Mouse (Mus musculus) retina, postnatal 1 day (tissue): ENCODE data around the gene Zfp729a.
A peak's percentile ranks its signal among the peaks of the same experiment; 100 is the strongest.
"Not testable (repeated sequence)": the region's sequence is repeated elsewhere in the genome, so short reads cannot be mapped to it uniquely, and the experiment has no call there.

ENCODE experiments used
- DNase-seq: peaks from one replicate; pipeline ENCODE4 v3.0.0-alpha.2; 2012

The Zfp729a gene

DNA sequence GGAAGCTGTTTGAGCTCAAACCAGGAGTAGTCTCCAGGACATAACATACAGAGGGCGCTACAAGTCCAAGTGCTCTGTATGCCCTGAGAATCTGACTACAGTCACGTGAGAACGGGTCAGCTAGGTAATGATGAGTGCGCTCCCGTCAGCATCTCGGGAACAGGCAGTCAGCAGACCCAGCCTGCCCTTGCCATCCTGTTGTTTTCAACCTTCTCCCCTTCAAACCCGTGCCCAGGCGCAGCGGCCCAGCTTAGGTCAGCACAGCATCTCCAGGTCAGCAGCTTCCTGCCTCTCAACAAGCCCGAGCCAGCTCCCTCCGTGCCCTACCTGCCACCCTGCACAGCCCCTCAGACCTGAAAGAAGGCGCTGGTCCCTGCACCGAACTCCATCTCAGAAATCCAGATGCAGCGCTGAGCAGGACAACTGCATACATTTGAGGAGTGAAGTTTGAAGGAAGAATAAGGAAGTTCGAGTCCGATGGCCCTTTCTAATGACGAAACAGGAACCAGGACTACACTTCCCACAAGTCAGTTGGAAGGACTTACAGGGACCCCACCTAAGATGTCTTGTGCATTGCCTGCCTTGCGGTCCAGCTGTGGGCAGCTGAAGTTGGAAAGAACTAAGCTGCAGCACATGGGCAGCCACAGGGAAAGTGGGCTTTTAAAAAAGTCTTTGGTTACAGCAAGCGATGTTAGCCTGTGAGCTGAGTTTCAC is at the start of gene Zfp729a, which contains the start of gene Gm49345:
Gene Zfp729a (minus strand): TSS at position 498 of the 714 bp plus-strand sequence.
Gene Gm49345 (minus strand): TSS at position 476 of the 714 bp plus-strand sequence.
- DNase-seq: peak; percentile 96

DNA sequence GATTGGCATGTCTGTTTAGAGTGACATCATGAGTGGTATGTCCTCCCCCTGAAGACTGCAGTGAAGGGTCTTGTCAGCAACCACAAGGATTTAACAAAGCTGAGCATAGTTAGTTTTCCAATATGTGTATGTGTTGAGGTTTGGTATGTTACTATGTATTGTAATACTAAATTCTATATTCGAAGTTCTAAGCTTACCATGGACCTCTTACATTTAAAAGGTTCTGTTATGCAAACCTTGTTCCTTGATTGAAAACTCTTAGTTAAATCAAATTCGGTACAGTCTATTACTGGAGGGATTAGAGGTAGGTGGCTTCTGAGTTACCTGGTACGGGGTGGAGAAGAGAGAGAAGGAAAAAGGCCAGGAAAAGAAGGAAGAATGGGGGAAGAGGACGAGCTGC is 49.4 kb upstream of the Zfp729a start, which contains the start of gene Zfp738:
Gene Zfp738 (minus strand): TSS at position 101 of the 400 bp plus-strand sequence.
- DNase-seq: no peak

DNA sequence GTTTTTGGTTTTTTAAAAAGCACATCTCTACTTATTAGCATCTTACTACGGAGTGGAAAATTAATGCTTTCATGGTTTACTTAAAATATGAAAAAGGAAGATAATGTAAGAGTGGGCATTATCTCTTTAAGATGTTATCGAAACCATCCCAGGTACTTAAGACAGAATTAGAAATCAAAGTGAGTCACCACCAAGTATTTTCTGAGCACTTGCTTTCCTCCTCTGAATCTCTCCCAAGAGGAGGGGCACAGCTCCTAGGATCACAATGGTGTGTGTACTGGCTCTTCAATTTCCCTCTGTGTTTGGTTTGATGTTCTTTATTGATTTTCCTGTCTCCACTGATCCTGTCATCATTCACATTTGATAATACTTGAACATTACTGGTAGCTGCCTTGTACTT is 46.2 kb upstream of the Zfp729a start:
- DNase-seq: not testable (repeated sequence)

DNA sequence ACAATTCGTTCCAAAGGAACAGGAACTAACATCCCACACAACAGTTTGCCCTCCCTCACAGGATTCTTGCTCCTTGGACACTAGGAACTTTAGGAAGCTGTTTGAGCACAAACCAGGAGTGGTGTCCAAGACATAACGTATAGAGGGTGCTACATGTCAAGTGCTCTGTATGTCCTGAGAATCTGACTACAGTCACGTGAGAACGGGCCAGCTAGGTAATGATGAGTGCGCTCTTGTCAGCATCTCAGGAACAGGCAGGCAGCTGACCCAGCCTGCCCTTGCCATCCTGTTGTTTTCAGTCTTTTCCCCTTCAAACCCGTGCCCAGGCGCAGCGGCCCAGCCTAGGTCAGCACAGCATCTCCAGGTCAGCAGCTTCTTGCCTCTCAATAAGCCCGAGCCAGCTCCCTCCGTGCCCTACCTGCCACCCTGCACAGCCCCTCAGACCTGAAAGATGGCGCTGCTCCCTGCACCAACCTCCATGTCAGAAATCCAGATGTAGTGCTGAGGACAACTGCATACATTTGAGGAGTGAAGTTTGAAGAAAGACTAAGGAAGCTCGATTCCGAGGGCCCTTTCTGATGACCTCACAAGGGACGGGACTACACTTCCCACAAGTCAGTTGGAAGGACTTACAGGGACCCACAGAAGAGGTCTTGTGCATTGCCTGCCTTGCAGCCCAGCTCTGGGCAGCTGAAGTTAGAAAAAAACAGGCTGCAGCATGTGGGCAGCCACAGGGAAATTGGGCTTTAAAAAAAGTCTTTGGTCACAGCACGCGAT is 45.6 kb upstream of the Zfp729a start:
- DNase-seq: peak; percentile 95

DNA sequence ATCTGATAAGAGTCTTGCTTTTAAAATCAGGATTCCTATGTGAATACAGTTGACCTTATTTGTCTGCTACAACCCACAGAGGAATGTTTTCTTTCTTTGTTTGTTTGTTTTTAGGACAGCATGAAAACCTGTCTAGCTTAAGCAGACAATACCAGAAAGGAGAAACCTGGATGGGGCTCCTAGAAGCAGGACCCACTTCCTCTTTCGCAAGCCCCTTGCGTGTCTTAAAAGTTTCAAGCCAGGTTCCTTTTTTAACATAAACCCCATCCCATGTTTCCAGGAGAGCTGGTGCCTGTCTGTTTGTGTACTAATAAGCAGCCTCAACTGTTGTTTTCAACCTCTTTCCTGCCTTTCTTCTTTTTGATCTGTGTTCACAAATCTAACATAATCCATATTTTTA is 37.3 kb upstream of the Zfp729a start:
- no peak for DNase-seq

DNA sequence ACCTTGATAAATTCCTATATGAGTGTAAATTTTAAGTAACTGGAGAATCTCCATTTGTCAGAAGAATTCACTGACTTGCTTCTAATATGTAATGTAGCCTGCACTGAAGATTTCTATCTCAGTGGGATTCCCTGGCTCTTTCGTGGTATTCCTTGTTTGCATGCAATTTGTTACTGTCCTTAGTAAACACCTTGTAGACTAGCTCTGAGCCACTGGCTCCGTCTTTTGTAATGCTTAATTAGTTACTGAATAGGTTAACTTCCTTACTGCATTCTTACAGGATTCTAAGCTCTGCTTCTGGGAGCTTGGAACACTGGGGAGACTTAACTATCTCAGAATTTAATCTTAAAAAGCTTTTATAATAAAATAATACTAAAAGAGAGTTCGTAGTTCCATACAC is 14.9 kb upstream of the Zfp729a start:
- no peak for DNase-seq

DNA sequence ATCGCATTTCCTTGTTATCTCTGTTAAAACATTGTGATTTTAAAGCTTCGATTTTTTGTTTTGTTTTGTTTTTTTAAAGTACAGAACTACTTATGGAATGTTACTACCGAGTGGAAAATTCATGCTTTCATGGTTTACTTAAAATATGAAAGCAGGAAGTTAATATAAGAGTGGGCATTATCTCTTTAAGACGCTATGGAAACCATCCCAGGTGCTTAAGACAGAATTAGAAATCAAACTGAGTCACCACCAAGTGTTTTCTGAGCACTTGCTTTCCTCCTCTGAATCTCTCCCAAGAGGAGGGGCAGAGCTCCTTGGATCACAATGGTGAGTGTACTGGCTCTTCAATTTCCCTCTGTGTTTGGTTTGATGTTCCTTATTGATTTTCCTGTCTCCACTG is 27.5 kb downstream of the Zfp729a start:
- no peak for DNase-seq

DNA sequence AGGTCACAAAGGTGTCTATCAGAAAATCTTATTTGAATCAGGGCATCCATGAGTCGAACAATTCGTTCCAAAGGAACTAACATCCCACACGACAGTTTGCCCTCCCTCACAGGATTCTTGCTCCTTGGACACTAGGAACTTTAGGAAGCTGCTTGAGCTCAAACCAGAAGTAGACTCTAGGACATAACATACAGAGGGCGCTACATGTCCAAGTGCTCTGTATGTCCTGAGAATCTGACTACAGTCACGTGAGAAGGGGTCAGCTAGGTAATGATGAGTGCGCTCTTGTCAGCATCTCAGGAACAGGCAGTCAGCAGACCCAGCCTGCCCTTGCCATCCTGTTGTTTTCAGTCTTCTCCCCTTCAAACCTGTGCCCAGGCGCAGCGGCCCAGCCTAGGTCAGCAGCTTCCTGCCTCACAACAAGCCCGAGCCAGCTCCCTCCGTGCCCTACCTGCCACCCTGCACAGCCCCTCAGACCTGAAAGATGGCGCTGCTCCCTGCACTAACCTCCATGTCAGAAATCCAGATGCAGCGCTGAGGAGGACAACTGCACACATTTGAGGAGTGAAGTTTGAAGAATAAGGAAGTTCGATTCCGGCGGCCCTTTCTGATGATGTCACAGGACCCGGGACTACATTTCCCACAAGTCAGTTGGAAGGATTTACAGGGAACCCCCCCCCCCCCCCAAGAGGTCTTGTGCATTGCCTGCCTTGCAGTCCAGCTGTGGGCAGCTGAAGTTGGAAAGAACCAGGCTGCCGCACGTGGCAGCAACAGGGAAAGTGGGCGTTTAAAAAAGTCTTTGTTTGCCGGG is 28.3 kb downstream of the Zfp729a start, which contains the start of gene Zfp729b:
Gene Zfp729b (minus strand): TSS at position 642 of the 811 bp plus-strand sequence.
- peak; percentile 95 for DNase-seq

DNA sequence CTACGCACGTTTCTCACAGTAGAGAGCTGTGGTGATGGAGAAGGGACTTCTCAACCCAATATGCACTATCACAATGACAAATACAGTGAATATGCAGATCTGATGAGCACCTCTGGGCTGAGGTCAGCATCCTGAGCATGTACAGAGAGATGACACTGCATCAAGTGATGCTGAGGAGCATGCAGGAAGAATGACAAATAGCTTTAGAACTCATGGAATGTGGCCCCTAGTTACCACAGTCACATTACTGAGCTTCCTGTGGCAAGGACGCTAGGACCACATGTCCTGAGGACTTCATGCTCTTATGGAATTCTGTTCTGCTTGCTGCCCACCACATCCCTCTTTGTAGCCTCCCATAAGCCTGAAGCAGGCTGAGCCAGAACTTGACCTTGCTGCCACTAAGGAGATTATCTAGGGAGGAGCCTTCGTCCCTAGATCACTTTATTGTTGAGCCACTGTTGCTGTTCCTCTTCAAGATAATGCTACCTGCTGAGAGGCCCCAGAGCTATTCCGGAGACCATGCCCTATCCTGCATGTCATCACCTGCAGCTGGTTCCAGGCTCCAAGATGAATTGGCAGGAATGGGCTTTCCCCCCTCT is 64.9 kb downstream of the Zfp729a start:
- no peak for DNase-seq
